Mouse (Mus musculus) bone marrow macrophage, adult 2 months (primary cell): ENCODE results near the gene Unc93b1.

Source experiments
- CTCF ChIP-seq: IDR thresholded peaks from 2 replicates; pipeline ENCODE4 v1.5.1; 2012; ENCODE audit warnings: low read depth, mild to moderate bottlenecking, low read length, moderate library complexity
- POLR2A ChIP-seq: IDR thresholded peaks from 2 replicates; pipeline ENCODE4 v1.6.1; 2012; ENCODE audit warnings: mild to moderate bottlenecking, low read depth, low read length, borderline replicate concordance

GRCm38 (mm10) chr19:3997231-3997630 lies 62.2 kb downstream of the Unc93b1 start:
- TF ChIP-seq CTCF (no peak), POLR2A (no peak)
